20 mouse cellular contexts compared by ENCODE assay signal in genomic region chr5:118646897-118647296, GRCm38 (mm10).
DNase-seq lines count a peak whose midpoint lies in the region; ATAC-seq and TF ChIP-seq lines count a peak whose summit lies in the region.
"Had no signal": no experiment of that assay in that cellular context is flagged by ENCODE, and none has a peak within 500 bp of the region (broad histone marks: within the 10 kb centered on the region; RNA-seq: fewer than 3 reads in every experiment).

No protein-coding gene starts in this region.

- H3K4me1 ChIP-seq in hindbrain, postnatal 0 days (ENCODE audit: insufficient read depth, low read length) = peaks cover 5% of the 10 kb centered on the region
- peaks cover 38% of the 10 kb centered on the region for H3K4me1 ChIP-seq in hindbrain, embryonic 12.5 days
- H3K4me1 ChIP-seq in lung, embryonic 14.5 days (ENCODE audit: insufficient read depth) = peaks cover 13% of the 10 kb centered on the region

- no peak for ATAC-seq in hindbrain, postnatal 0 days
- no peak for ATAC-seq in hindbrain, embryonic 12.5 days (ENCODE audit: low FRiP score)
- ATAC-seq in lung, embryonic 14.5 days (ENCODE audit: insufficient read depth) = no peak
- no peak for ATAC-seq in CD4-positive, CD25-positive, alpha-beta regulatory T cell, adult 4 months
- ATAC-seq: forebrain, embryonic 15.5 days had no signal

- H3K9me3 ChIP-seq in hindbrain, postnatal 0 days (ENCODE audit: low read length) = no peaks in the 10 kb centered on the region
- no peaks in the 10 kb centered on the region for H3K9me3 ChIP-seq in hindbrain, embryonic 12.5 days (replicated peaks)
- H3K9me3 ChIP-seq in lung, embryonic 14.5 days (ENCODE audit: low read depth, low read length) = no peaks in the 10 kb centered on the region
- H3K9me3 ChIP-seq: embryonic facial prominence, embryonic 12.5 days; embryonic facial prominence, embryonic 15.5 days; forebrain, embryonic 15.5 days; heart, embryonic 12.5 days; heart, embryonic 15.5 days; hindbrain, embryonic 10.5 days had no signal

- no peak for TF ChIP-seq CTCF in hindbrain, postnatal 0 days (IDR thresholded peaks at IDR 0.05; ENCODE audit: low read depth)
- TF ChIP-seq CTCF in lung, embryonic 14.5 days (IDR thresholded peaks at IDR 0.05; ENCODE audit: low read depth) = no peak

- H3K27me3 ChIP-seq in hindbrain, postnatal 0 days (ENCODE audit: insufficient read depth, low read length) = no peaks in the 10 kb centered on the region
- H3K27me3 ChIP-seq in hindbrain, embryonic 12.5 days = no peaks in the 10 kb centered on the region
- H3K27me3 ChIP-seq in lung, embryonic 14.5 days (ENCODE audit: insufficient read depth, low read length) = no peaks in the 10 kb centered on the region
- H3K27me3 ChIP-seq: embryonic facial prominence, embryonic 12.5 days; embryonic facial prominence, embryonic 15.5 days; forebrain, embryonic 15.5 days; heart, embryonic 12.5 days; heart, embryonic 15.5 days had no signal

- peaks cover 100% of the 10 kb centered on the region for H3K79me2 ChIP-seq in macrophage (ENCODE audit: inconsistent target)

- no peak overlapping the region for H3K27ac ChIP-seq in hindbrain, postnatal 0 days
- no peak overlapping the region for H3K27ac ChIP-seq in hindbrain, embryonic 12.5 days
- no peak overlapping the region for H3K27ac ChIP-seq in lung, embryonic 14.5 days (ENCODE audit: low read depth)
- peak overlapping the region; percentile 51 for H3K27ac ChIP-seq in macrophage
- H3K27ac ChIP-seq: embryonic facial prominence, embryonic 12.5 days; embryonic facial prominence, embryonic 15.5 days; forebrain, embryonic 15.5 days; heart, embryonic 15.5 days; hindbrain, embryonic 14.5 days had no signal

- no peak overlapping the region for H3K4me3 ChIP-seq in hindbrain, postnatal 0 days (ENCODE audit: low read length)
- no peak overlapping the region for H3K4me3 ChIP-seq in hindbrain, embryonic 12.5 days
- H3K4me3 ChIP-seq in lung, embryonic 14.5 days (ENCODE audit: low read depth, low read length) = no peak overlapping the region
- H3K4me3 ChIP-seq in macrophage (ENCODE audit: inconsistent target) = no peak overlapping the region
- H3K4me3 ChIP-seq: embryonic facial prominence, embryonic 12.5 days; embryonic facial prominence, embryonic 15.5 days; forebrain, embryonic 15.5 days; heart, embryonic 12.5 days; heart, embryonic 15.5 days; hindbrain, embryonic 10.5 days had no signal

- H3K4me2 ChIP-seq in hindbrain, postnatal 0 days (ENCODE audit: low read depth, low read length) = no peak overlapping the region
- no peak overlapping the region for H3K4me2 ChIP-seq in hindbrain, embryonic 12.5 days (replicated peaks)
- no peak overlapping the region for H3K4me2 ChIP-seq in lung, embryonic 14.5 days
- H3K4me2 ChIP-seq: embryonic facial prominence, embryonic 12.5 days; embryonic facial prominence, embryonic 15.5 days; forebrain, embryonic 15.5 days; heart, embryonic 12.5 days; heart, embryonic 15.5 days; hindbrain, embryonic 14.5 days had no signal

- DNase-seq in hindbrain, postnatal 0 days (ENCODE audit: low spot score) = peak; percentile 19
- peak; percentile 60 for DNase-seq in lung, embryonic 14.5 days
- no peak for DNase-seq in lung, postnatal 4 days
- DNase-seq in Muller cell, postnatal 12 days (ENCODE audit: inconsistent ontology term) = peak; percentile 64
- DNase-seq: adrenal gland, adult 2 months; adrenal gland, postnatal 14 days; cerebellum, adult 9-11 months; gastrocnemius, postnatal 25 days; heart, postnatal 10 days; heart, postnatal 36 days had no signal

- no peak overlapping the region for H3K9ac ChIP-seq in hindbrain, postnatal 0 days (replicated peaks; ENCODE audit: low read length)
- H3K9ac ChIP-seq in hindbrain, embryonic 12.5 days = no peak overlapping the region
- H3K9ac ChIP-seq in lung, embryonic 14.5 days = no peak overlapping the region
- H3K9ac ChIP-seq: embryonic facial prominence, embryonic 12.5 days; embryonic facial prominence, embryonic 15.5 days; forebrain, embryonic 15.5 days; heart, embryonic 12.5 days; heart, embryonic 15.5 days; hindbrain, embryonic 14.5 days had no signal

- 37% methylated on average over 5 of the region's 5 CpGs for WGBS in hindbrain, postnatal 0 days
- WGBS in hindbrain, embryonic 12.5 days = 67% methylated on average over 5 of the region's 5 CpGs
- WGBS in lung, embryonic 14.5 days = 60% methylated on average over 5 of the region's 5 CpGs
- WGBS in macrophage (ENCODE audit: missing documents) = 81% methylated on average over 5 of the region's 5 CpGs

- no peaks in the 10 kb centered on the region for H3K36me3 ChIP-seq in hindbrain, postnatal 0 days (ENCODE audit: insufficient read depth, low read length)
- no peaks in the 10 kb centered on the region for H3K36me3 ChIP-seq in hindbrain, embryonic 12.5 days
- no peaks in the 10 kb centered on the region for H3K36me3 ChIP-seq in lung, embryonic 14.5 days (ENCODE audit: insufficient read depth)
- no peaks in the 10 kb centered on the region for H3K36me3 ChIP-seq in macrophage (ENCODE audit: inconsistent target)
- H3K36me3 ChIP-seq: embryonic facial prominence, embryonic 12.5 days; embryonic facial prominence, embryonic 15.5 days; forebrain, embryonic 15.5 days; heart, embryonic 12.5 days; heart, embryonic 15.5 days; hindbrain, embryonic 10.5 days had no signal

Comparison
In these comparisons a context has a peak if more than half of its experiments do, and no peak if none do; other contexts are left out.
1. DNase-seq: peak in hindbrain, postnatal 0 days (single experiment), lung, embryonic 14.5 days (single experiment) and Muller cell, postnatal 12 days (single experiment); none in lung, postnatal 4 days (0 of 2).